Mouse (Mus musculus): ENCODE results near the gene Rnaset2b.
"Not testable (repeated sequence)": the region's sequence is repeated elsewhere in the genome, so short reads cannot be mapped to it uniquely, and the experiment has no call there.

The Rnaset2b gene

DNA sequence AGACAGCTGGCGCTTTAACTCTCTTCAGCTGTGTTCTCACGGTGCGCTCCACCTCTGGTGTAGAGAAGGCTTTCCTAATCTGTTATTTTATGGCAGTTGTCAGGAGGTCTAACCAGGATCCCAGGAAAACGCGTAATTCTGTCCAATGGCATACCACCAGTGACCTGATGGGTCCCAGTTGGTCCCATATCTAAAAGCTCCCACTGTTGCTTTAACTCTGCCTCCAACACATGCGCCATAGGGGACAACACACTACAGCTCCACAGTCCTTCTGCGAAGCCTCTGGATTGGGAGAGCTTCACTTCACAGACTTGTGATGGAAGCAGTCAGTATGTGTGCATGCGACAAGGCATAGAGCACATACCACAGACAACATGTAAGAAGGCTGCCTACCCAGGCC, 9.7 kb downstream of the Rnaset2b start:
- not testable (repeated sequence) for DNase-seq (ENCODE audit: low spot score)

DNA sequence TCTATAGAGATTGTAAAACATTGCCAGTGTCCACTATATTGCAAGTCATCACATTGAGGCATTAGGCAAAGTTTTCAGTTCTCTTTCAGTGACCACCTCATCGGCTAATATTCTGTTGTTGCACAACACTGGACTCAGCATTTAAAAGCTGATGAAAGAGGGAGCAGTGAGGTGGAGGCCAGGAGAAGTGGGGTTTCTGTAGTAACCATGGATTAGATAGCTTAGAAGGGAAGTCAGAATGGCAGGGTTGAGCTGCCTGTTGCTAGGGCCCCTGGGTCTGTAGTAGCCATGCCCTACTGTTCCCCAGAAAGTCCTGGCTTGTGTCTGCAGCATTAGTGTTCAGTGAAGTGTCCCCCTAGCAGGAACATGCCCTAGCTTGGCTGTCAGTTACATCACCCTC, 15.7 kb downstream of the Rnaset2b start:
- DNase-seq (ENCODE audit: low spot score): not testable (repeated sequence)

DNA sequence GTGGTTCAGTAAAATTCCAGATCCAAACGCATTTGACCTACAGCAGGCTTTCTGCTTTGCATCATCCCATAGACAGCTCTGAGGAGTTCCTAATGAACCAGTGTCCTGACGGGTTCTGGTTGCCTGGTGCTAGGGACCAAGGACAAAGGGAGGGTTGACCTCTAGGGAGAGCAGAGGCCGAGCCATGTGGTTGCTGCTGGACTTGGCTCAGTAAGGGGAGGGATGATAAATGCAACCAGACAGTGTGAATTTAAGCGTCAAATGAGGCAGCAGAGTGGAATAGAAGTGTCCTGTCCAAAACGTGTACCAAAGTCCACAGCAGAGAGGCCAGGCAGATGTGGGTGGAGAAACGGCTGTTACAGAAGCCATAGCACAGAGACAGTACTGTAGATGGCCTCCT, 25.1 kb downstream of the Rnaset2b start:
- not testable (repeated sequence) for DNase-seq (ENCODE audit: low spot score)

DNA sequence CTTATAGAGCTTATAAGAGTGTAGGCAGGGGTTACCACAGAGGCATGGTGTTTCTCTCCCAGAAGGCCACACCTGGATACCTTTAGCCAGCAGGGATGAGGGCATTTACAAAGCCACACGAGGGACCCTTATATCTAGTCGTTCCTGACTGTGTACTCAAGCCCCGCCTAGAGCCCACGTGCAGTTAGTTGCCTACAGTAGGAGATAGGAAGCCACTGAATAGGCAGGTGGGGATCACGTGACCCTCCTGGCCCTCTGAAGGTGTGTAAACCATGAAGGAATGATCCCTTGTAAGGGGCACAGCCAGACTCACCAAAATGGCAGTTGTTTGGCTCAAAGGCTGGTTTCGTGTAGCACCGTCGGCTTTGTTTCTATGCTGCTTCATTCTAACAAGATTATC, 26.4 kb downstream of the Rnaset2b start:
- DNase-seq (ENCODE audit: low spot score): not testable (repeated sequence)

DNA sequence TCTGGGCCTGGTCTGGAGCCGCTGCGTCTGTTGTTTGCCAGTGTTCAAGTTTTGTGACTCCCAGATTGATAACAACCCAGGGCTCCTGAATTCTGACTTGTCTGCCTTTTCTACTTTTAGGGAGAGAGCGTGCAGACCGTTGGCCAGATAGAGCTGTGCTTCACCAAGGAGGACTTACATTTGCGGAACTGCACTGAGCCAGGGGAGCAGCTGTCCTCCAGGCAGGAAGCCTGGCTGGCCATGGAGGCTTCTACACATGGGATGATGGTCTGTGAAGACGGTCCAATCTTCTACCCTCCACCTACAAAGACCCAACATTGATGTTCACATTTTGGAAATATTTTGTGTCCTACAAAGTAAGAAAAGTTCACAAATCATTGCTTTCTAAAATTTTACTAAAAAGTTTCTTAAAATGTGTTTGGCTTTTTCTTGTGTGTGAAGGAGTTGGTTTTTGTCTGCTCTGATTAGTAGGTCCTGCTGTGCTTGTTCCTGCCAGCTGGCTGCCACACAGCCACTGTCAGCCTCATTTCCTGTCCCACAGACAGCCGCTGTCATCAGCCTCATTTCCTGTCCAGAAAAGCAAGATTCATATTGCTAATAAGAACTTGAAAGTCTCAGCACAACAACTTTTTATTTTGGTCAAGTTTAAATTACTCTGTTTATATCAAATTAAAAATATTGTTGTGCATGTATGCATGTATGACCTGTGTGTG, 27.5 kb downstream of the Rnaset2b start:
- not testable (repeated sequence) for DNase-seq (ENCODE audit: low spot score)

DNA sequence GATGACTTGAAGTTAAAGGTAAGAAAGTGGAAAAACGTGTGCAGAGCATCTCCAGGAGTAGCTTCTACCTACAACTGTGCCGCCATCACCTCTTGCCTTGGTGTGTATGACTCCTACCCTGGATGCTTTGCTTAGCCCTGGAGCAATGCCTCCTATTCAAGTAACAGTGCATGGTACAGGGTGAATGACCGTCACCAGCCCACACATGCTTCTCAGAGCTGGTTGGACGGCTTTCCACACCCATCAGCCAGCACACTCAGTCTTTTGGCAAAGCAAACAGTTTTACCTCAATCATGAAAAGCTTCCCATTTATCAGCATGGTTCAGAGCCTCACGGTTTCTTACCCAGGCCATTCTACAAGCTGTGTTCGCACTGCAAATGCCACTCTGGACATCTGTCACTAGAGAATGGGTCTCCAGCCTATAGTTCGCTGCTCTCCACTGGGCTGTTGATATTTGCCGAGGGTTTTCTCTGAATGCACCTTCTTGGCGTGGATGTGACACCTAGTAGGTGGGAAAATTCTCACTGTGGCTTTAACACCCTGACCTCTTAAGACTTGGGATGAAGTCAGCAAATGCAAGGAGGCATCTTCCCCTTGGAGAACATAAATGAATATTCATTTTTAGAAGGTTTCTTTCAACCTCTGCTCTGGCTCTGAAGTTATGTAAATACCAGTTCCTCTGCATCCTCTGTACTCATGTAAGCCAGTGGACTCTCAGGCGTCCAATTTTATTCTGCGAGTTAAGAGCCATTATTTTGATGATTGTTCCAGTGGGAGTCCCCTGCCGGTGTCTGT, 31.6 kb downstream of the Rnaset2b start:
- not testable (repeated sequence) for DNase-seq (ENCODE audit: low spot score)

DNA sequence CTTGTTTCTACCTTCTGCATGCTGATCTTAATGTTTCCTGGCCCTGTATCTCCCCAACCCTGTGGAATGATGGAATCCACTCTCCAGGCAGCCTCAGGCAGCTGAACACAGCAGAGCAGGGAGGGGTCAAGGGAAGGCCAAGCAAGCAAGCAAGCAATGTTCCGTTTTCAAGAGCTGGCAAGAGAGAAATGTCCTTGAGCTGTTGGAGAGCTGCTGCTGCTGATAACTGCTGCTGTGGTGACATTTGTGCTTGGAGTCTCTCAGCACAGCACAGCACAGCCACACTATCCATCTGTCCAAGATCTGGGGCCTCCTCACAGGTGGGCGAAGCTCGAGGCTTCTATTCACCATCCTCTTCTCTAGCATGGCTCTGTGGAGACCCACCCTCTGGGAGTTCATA, 33.0 kb downstream of the Rnaset2b start:
- not testable (repeated sequence) for DNase-seq (ENCODE audit: low spot score)

DNA sequence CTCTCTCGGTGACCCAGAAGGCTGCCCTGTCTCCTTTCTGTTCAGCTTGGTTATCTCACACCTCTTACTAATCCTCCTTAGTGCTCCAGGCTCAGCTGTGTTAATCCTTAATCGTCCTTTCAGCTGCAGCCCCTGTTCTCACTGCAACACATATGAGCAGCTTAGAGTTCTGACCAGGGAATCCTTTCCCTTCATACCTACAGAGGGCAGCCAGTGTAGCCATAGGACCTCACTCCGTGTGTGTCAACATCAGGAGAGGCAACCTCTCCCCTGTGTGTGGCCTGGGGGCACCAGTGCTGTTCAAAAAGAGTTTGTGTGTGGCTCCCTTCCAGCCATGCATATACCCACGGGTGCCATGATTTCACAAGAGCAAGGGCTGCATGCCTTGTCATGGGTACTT, 35.2 kb downstream of the Rnaset2b start:
- not testable (repeated sequence) for DNase-seq (ENCODE audit: low spot score)

DNA sequence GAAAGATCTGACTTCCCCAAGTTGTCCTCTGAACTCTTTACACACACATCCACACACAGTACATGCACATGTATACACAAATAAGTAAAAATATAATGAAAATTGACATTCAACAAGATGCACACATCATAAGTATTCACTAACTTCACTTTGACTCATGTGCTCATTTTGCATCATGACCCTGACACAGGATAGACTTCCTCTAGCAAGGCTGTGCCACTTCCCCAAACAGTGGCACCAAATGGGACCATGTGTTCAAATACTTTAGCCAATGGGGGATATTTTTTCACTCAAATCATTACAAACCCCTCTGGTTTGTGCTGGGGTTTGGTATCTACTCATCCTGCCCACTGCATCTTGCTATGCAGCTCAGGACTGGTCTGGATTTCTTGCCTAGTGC, 38.5 kb downstream of the Rnaset2b start:
- not testable (repeated sequence) for DNase-seq (ENCODE audit: low spot score)

DNA sequence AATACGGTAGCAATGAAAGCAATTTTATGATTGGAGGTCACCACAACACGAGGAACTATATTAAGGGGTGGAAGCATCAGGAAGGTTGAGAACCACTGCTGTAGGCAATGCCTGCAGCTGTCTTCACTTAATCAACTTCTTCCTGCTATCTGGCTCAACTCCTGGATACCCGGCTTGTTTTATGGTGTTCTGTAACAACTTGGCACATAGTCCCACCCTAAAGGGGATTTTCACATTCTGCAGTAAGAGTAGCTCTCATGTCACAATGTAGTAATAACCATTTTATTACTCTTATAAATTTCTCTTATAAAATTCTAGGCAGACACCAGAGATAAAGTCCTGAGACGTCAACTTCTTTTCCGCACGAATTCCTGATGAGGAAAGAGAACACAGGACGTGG, 39.0 kb downstream of the Rnaset2b start:
- DNase-seq (ENCODE audit: low spot score): not testable (repeated sequence)

DNA sequence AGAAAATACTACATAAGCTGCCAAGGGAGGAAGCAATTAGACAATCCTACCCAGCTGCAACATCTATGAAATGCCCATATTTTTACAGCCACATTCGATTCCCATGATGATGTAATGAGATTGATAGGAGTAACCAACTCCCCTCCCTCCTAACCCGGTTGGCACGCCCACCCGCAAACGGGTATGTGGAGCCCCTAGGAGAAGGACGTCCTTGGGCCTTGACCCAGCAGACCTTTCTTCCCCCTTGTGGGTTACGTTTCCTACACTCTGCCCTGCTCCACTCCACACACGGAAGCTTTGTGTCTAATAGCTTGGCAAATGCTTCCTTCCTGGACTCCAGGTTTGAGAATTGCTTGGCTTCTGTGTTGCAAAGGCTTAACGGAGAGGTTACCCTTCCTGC, 39.5 kb downstream of the Rnaset2b start:
- DNase-seq (ENCODE audit: low spot score): not testable (repeated sequence)

DNA sequence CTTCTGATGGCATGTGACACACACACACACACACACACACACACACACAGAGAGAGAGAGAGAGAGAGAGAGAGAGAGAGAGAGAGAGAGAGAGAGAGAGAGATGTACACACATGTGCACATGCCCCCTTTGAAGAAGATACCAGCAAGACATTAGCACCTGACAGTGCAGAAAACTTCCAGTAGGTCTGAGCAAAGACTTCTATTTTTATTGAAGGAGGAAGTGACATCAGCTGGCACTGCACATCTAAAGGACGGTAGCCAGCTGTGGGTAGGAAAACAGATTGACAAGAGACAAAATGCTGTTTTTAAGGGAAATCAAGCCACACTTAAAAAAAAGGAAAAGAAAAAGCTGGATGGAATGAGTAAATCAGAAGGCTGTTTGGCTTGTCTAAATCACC, 43.8 kb downstream of the Rnaset2b start:
- not testable (repeated sequence) for DNase-seq (ENCODE audit: low spot score)

DNA sequence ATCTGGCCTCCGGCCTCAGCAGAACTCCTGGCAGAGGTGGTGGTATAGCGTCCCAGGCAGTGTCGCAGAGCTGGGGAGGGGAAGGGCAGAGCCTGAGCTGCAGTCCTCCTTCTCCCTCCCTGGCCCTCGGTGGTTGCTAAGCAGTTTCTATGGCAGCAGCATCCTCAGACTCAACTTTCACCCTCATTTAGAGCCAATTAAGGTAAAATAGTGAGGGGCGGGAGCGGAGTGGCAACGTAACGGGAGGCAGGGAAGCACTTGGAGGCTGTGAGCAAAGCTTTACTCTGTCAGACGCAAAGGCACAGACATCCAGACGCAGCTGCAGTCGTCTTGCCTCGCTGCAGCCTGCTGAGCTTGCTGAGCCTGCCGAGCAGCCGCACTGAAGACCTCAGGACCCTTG, 54.8 kb downstream of the Rnaset2b start, which contains the start of gene Gm1604a:
Gene Gm1604a, plus strand, starts transcription at position 312 of the 400 bp plus-strand sequence.
- DNase-seq (ENCODE audit: low spot score): not testable (repeated sequence)

DNA sequence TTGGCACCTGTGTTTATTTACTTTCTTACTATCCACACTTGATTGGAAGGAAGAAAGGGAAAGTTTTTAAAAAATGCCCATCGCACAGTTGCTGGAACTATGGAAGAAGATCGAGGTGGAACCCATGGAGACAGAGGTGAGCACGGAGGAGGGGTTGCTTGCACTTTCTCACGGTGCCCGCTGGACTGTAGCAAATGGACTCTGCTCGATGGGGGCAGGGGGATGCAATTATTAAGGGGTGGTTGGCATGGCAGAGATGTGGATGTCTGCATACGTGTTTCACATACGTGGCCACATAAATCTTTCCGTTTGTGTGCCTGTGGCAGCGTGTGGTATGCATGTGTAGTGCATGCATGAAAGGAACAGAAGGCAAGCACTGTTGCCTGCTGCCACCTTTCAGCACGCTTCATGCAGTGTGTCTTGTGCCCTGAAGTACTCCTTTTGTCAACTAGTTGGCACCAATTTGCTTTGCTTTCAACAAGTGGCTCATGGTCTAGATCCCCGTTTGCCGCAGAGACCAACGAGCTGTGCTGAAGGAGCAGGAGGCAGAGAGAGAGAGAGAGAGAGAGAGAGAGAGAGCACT, 55.4 kb downstream of the Rnaset2b start:
- DNase-seq (ENCODE audit: low spot score): not testable (repeated sequence)

DNA sequence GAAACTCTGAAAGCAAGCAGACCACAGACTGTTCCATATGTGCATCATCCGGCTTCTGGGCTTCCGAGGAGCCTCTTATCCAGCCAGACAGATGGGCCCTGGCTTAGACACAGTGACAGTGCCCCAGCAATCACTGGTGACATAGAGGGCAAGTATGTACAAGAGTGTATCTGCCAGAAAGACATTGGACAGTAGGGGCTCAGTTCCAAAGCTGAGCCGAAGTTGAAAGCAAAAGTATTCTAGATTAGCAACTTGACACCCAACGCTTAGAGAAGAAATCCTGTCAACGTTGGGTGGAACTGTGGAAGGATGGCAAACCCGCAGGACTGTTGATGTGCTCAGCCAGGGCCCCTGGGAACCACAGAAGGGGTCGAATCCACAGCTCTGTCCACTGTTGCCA, 59.8 kb downstream of the Rnaset2b start:
- DNase-seq (ENCODE audit: low spot score): not testable (repeated sequence)

DNA sequence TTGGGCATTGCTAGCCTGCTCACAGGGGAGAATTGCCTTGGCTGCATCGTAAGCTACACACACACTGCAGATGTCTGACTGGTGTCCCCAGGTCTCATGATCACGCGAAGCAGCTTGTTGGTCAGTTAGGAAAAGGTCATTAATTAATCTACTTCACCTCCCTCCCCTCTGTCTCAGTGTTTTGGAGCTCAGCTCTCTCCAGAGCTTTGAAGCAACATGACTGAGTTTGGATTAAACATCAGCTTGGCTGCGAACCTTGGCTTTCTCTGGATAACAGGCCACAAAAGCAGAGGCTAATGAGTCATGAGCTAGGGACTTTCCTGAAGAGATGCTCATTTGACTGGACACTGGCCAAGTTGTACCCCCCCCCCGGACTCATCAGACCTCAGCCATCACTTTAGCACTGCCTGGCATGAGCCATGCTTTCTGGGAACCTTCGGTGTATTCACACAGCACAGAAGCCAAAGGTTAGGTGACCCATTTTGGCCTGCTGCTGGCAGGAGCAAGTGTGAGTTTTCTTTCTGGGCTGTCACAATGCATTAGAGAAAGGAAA, 60.3 kb downstream of the Rnaset2b start:
- DNase-seq (ENCODE audit: low spot score): not testable (repeated sequence)

DNA sequence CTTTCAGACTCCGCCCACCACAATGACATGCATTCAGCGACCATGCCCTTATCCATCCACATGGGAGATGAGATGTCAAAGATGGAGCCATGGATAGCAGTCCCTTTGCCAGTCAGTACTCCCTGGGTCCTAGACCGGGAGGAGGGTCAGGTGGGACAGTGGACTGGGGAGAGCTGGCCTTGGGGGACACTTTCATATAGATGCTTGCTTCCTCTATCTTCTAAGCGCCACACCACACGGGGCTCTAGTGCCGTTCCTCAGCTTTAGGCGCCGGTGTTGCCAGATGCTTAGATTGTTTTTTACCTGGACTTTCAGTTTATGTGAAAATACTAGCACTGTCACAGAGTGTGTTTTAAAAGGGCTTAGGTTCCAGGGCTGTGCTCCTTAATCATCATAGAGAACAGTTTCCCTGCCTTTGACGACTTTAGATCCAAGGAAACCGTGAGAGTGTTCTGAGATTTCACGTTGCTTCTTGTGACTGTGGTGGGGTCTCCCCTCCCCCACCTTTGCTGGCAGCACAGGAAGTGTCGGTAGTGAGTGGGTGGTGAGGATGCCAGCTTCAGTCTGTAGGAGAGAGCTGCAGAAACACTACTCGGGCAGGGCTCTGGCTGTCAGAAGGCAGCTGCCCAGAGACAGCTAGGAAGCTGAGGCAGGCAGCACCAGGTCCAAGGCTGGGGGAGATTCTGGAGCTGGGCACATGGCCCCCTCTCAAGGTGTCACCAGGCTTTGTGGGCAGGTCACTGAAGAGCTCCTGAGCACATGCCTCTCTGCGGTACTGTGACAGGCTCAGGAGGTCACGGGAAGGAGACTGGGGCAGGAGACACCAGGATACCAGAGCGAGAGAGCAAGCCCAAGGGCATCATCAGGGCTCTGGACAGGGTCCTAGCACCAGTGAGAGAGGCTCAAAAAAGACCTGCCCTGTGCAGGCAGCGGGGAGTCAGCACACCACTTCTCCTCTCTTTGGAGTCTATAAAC, 63.0 kb downstream of the Rnaset2b start:
- DNase-seq (ENCODE audit: low spot score): not testable (repeated sequence)

Data from testis, postnatal 14 days (tissue).